Mouse (Mus musculus): ENCODE measurements around the gene 4930486L24Rik. TPM values are rescaled to one million over a fixed set of nuclear protein-coding genes. Genes with fewer than 3 reads are reported as not detected.

Gene 4930486L24Rik
- total RNA-seq, 1 experiment from 2014 or later: not detected

Other genes with a start within 250 kb of the 4930486L24Rik start
- gene BC051665, start 78.1 kb downstream of the 4930486L24Rik start, total RNA-seq (2017): not detected in 3 replicates
- gene Ctsll3, start 61.6 kb downstream of the 4930486L24Rik start, total RNA-seq (2017): not detected in 3 replicates
- gene Gm49392, start 32.4 kb upstream of the 4930486L24Rik start, total RNA-seq (2017): 4.3 to 25.3 TPM (median 13.1 TPM) in 3 replicates
- gene Ctla2b, start 33.0 kb upstream of the 4930486L24Rik start, total RNA-seq (2017): 49.2 to 249 TPM (median 61.2 TPM) in 3 replicates
- not detected in 3 replicates for gene Tpbpb, start 40.4 kb upstream of the 4930486L24Rik start, total RNA-seq (2017)
- gene Gm49393, start 71.1 kb upstream of the 4930486L24Rik start, total RNA-seq (2017): not detected in 3 replicates
- 15.1 to 325 TPM (median 39.5 TPM) in 3 replicates for gene Gm49391, start 72.1 kb upstream of the 4930486L24Rik start, total RNA-seq (2017)
- 225 to 1,243 TPM (median 270 TPM) in 3 replicates for gene Ctla2a, start 72.2 kb upstream of the 4930486L24Rik start, total RNA-seq (2017)
- not detected in 3 replicates for gene Tpbpa, start 77.5 kb upstream of the 4930486L24Rik start, total RNA-seq (2017)
- gene Ctsj, start 141.5 kb upstream of the 4930486L24Rik start, total RNA-seq (2017): not detected in 3 replicates
- not detected in 3 replicates for gene Ctsq, start 176.2 kb upstream of the 4930486L24Rik start, total RNA-seq (2017)